Mouse (Mus musculus): ENCODE results near the gene Ptprg.

DNA sequence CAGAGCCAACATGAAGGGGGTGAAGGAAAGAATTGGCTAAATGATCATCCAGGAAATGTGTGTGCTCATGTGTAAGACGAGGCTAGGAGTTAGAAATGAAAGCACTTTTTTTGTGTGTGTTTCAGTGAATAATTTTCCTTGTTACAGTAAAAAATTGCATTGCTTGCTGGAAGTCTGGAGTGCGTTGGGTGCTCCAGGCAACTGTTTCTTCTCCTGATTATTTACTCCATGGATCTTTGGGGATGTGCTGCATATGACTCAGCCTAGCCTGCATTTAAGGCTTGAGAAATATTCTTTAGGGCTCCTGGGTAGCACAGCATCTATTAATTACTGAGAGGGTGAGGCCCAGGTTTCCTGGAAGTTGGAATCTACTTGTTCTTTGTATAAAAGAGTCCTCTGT lies 435.6 kb downstream of the Ptprg start:
- TF ChIP-seq CTCF (IDR thresholded peaks at IDR 0.05; ENCODE audit: borderline replicate concordance, extremely low read depth, insufficient read depth, insufficient read length) = no peak
- no peak for TF ChIP-seq POLR2A (IDR thresholded peaks at IDR 0.05; ENCODE audit: borderline replicate concordance, extremely low read depth, insufficient read depth, insufficient read length, poor library complexity, severe bottlenecking)
